In the genomic region with DNA sequence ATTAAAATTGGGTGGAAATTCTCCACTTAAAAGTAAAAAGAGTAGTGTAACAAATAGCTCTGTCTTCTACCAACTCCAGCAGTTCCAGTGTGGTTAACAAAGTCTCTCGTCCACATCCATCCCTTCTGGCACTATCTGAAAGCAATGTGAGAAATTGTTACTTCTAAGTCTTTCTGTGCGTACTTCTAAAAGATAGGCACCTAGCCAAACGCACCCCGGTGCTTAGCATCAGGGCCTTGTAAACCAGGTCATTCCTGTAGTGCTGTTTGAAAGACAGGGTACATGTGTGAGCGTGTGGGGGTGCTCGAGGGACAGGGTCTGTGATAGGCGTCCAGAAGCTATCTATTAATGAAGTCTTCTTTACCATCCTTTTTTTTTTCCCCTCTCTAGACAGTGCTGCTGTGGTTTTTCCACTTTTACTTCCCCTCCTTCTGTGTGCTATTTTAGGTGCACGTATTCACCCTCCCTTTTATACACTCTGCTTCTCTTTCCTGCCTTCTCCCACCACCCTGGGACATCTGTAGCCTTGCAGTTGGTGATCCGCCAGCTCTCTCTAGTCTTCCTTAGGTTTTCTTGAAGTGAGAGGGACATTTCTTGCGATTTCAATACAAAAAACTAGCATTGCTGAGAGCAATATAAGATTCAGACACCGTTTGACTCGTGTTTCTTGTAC, we compare ENCODE assay signal across 24 mouse cellular contexts. TPM values are rescaled to one million over a fixed set of nuclear protein-coding genes. Genes with fewer than 3 reads are reported as not detected.
DNase-seq lines count a peak whose midpoint lies in the region; ATAC-seq lines count a peak whose summit lies in the region.
"Had no signal": no experiment of that assay in that cellular context is flagged by ENCODE, and none has a peak within 500 bp of the region (broad histone marks: within the 10 kb centered on the region; RNA-seq: fewer than 3 reads in every experiment).

No protein-coding gene starts in this region.

- no peaks in the 10 kb centered on the region for H3K27me3 ChIP-seq in heart, embryonic 14.5 days (ENCODE audit: control insufficient read depth, insufficient read depth, low read length)
- H3K27me3 ChIP-seq in midbrain, embryonic 10.5 days (ENCODE audit: low read depth, poor library complexity, severe bottlenecking) = peaks cover 9% of the 10 kb centered on the region
- H3K27me3 ChIP-seq: heart, embryonic 12.5 days; kidney, embryonic 15.5 days; neural tube, embryonic 12.5 days had no signal

- DNase-seq in heart, postnatal 36 days = no peak
- DNase-seq in right cerebral cortex, postnatal 10 days (ENCODE audit: low spot score in 2 of 2) = peak; percentile 69 to 73
- DNase-seq in right cerebral cortex, postnatal 36 days (ENCODE audit: low spot score in 2 of 2) = no peak
- DNase-seq in brain, adult 2 months (ENCODE audit: low read depth, low spot score) = peak; percentile 67
- DNase-seq in right cerebral cortex, postnatal 25 days = peak; percentile 31
- no peak for DNase-seq in midbrain, embryonic 10.5 days (ENCODE audit: low spot score)
- DNase-seq: adrenal gland, postnatal 10 days; cerebellum, adult 11 months; cerebellum, postnatal 10 days; gastrocnemius, postnatal 10 days; heart, postnatal 4 days; lung, adult 18-20 months; thymus, postnatal 4 days had no signal

- intact Hi-C loops in heart, postnatal 36 days (cut with DNase I) = no loop called here

- no peak overlapping the region for H3K9ac ChIP-seq in heart, embryonic 14.5 days (ENCODE audit: low read length)
- H3K9ac ChIP-seq: embryonic facial prominence, embryonic 13.5 days; heart, embryonic 12.5 days; kidney, embryonic 15.5 days; neural tube, embryonic 12.5 days had no signal

- WGBS in heart, embryonic 14.5 days = 37% methylated on average over 12 of the region's 12 CpGs
- WGBS in midbrain, embryonic 10.5 days = 87% methylated on average over 12 of the region's 12 CpGs

- peak overlapping the region; percentile 13 for H3K4me2 ChIP-seq in heart, embryonic 14.5 days (ENCODE audit: low read length)
- H3K4me2 ChIP-seq: embryonic facial prominence, embryonic 13.5 days; heart, embryonic 12.5 days; kidney, embryonic 15.5 days; liver, embryonic 11.5 days; neural tube, embryonic 12.5 days had no signal

- no peaks in the 10 kb centered on the region for H3K9me3 ChIP-seq in heart, embryonic 14.5 days (ENCODE audit: control insufficient read depth, low read length)
- no peaks in the 10 kb centered on the region for H3K9me3 ChIP-seq in midbrain, embryonic 10.5 days (replicated peaks)
- H3K9me3 ChIP-seq: embryonic facial prominence, embryonic 13.5 days; heart, embryonic 12.5 days; kidney, embryonic 15.5 days; neural tube, embryonic 12.5 days had no signal

- H3K4me1 ChIP-seq in heart, embryonic 14.5 days (ENCODE audit: control insufficient read depth in 2 of 2, insufficient read depth in 2 of 2, low read length in 2 of 2) = peaks cover 9 to 22% of the 10 kb centered on the region in 2 experiments
- peaks cover 8% of the 10 kb centered on the region; the same call in 1 of the 2 replicates for H3K4me1 ChIP-seq in midbrain, embryonic 10.5 days
- H3K4me1 ChIP-seq: neural tube, embryonic 12.5 days had no signal

- no peak overlapping the region for H3K4me3 ChIP-seq in heart, embryonic 14.5 days (ENCODE audit: control insufficient read depth in 1 of 2, insufficient read depth in 1 of 2, low read depth in 1 of 2, low read length in 2 of 2)
- H3K4me3 ChIP-seq in midbrain, embryonic 10.5 days = no peak overlapping the region
- H3K4me3 ChIP-seq: embryonic facial prominence, embryonic 13.5 days; heart, embryonic 12.5 days; kidney, embryonic 15.5 days; neural tube, embryonic 12.5 days had no signal

- ATAC-seq in heart, embryonic 14.5 days (ENCODE audit: insufficient number of reproducible peaks, insufficient read depth, low FRiP score, low read depth) = no peak
- no peak for ATAC-seq in monocyte, adult 5-6 weeks (replicated peaks; ENCODE audit: insufficient number of reproducible peaks, low FRiP score, low TSS enrichment, poor library complexity, severe bottlenecking)
- ATAC-seq: forebrain, embryonic 14.5 days; hindbrain, embryonic 16.5 days; intestine, postnatal 0 days; Patski had no signal

- 0 out of 4 replicates have a peak overlapping the region, but pooled peaks of 1 of the 2 experiments have one; percentile 24 for H3K27ac ChIP-seq in heart, embryonic 14.5 days (replicated peaks in 1 of 2; ENCODE audit: control insufficient read depth in 1 of 2, insufficient read depth in 1 of 2, low read depth in 2 of 2, low read length in 2 of 2)
- no peak overlapping the region for H3K27ac ChIP-seq in midbrain, embryonic 10.5 days (replicated peaks)
- H3K27ac ChIP-seq: embryonic facial prominence, embryonic 13.5 days; kidney, embryonic 15.5 days; neural tube, embryonic 12.5 days had no signal

- H3K36me3 ChIP-seq in heart, embryonic 14.5 days (ENCODE audit: control insufficient read depth, insufficient read depth, low read length) = no peaks in the 10 kb centered on the region
- no peaks in the 10 kb centered on the region for H3K36me3 ChIP-seq in midbrain, embryonic 10.5 days
- H3K36me3 ChIP-seq: embryonic facial prominence, embryonic 13.5 days; heart, embryonic 12.5 days; kidney, embryonic 15.5 days; neural tube, embryonic 12.5 days had no signal

RNA-seq across cellular contexts. Expression of gene Rubcnl, which starts 4.9 kb away (rescaled TPM):
- 1.6 and 1.8 TPM in 2 replicates for polyA plus RNA-seq in heart, embryonic 14.5 days (2014; fragmentation: Nextera tagmentation; extraction: Ambion mirVana)
- total RNA-seq in heart, postnatal 36 days (2021) = under 1 TPM; 0.78 to 0.95 TPM
- total RNA-seq in monocyte, adult 5-6 weeks (2017) = 33.3 to 38.2 TPM (median 36.0 TPM) in 3 replicates
- 0.10 and 0.21 TPM in 2 replicates for polyA plus RNA-seq in midbrain, embryonic 10.5 days (2016; fragmentation: Nextera tagmentation; extraction: Ambion mirVana)
- polyA plus RNA-seq: liver, embryonic 11.5 days had no signal

Comparison
In these comparisons a context has a peak if more than half of its experiments do, and no peak if none do; other contexts are left out.
1. DNase-seq: peak in right cerebral cortex, postnatal 10 days (2 of 2), brain, adult 2 months (single experiment) and right cerebral cortex, postnatal 25 days (single experiment); none in heart, postnatal 36 days (0 of 2), right cerebral cortex, postnatal 36 days (0 of 2) and midbrain, embryonic 10.5 days (single experiment).
2. RNA of gene Rubcnl, which starts 4.9 kb away (total RNA-seq): 33.3 to 38.2 TPM in monocyte, adult 5-6 weeks; 0.78 to 0.95 TPM in heart, postnatal 36 days; every median in the first group is over 10 times any median in the second.